Mouse (Mus musculus) stomach, postnatal 0 days (tissue): ENCODE data around the gene Cacna1a.

ENCODE experiments used
- CTCF ChIP-seq: IDR thresholded peaks from 2 replicates; pipeline ENCODE4 v1.5.1; 2016; ENCODE audit warnings: antibody characterized with exemption, low read depth, mild to moderate bottlenecking, moderate library complexity
- EP300 ChIP-seq: optimal IDR thresholded peaks from 2 replicates; pipeline ENCODE3; 2016; ENCODE audit warnings: antibody characterized with exemption

DNA sequence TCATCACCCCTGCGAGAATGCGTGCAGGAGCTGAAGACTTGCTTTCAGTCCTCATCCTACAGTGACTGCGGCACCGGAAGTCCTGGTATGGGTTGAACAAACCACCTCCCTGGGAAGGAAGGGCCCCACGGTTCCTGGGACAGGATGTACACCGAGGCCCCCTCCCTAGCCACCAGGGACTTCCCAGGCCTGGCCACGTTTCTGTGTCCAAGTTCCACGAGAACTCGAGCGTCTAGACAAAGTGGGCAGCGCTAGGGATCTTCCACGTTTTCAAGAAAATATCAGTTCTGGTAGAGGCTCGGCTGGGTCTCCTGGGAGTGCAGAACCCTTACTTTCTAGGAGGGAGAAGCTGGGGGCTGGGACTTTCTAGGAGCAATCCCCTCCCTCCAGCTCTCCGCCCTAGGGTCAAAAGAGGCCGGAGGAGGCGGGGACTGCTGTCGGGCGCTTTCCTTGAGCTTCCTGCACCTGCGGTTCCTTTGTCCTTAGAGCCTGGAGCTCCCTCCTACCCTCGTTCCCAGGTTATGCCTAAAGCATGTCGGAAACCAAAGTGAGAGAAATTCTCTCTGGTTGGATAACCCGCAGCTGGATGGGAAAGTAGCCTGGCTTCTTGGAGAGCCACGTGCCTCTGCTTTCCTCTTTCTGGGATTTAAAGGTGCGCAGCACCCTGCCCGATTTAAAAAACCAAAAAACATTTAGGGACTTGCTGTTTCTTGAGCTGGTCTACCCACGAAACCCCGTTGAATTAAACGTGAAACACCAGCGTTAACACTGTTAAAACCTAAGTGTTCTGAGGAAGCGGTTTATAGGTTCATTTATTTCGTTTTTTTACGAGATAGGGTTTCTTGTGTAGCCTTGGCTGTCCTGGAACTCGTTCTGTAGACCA is 271.9 kb downstream of the Cacna1a start:
- TF ChIP-seq CTCF (no peak; the same call in 1 of the 2 replicates), EP300 (no peak)
